Mouse (Mus musculus) kidney, adult 2 months (tissue): ENCODE results near the gene Zfp667.

Experiments used
- CTCF ChIP-seq: fragments of 200-500 bp; conservative IDR thresholded peaks from 2 replicates; pipeline ENCODE4 v1.5.1; 2011; ENCODE audit warnings: low read depth, mild to moderate bottlenecking, control low read depth, low read length, moderate library complexity, mixed read lengths; ENCODE audit not compliant: insufficient read depth, insufficient read length
- POLR2A ChIP-seq: fragments of 200-500 bp; IDR thresholded peaks from one replicate; pipeline ENCODE4 v1.6.1; 2011; ENCODE audit warnings: low read depth, low read length, control low read depth

GRCm38 (mm10) chr7:6343501-6344071 is 57.2 kb downstream of the Zfp667 start, which contains the start of gene Gm3854:
- no peak for TF ChIP-seq POLR2A
- TF ChIP-seq CTCF = no peak
